Mouse (Mus musculus) thymus, postnatal 0 days (tissue): ENCODE data around the gene Foxp1. TPM values are rescaled to one million over a fixed set of nuclear protein-coding genes. Genes with fewer than 3 reads are reported as not detected.

Source experiments
- DNase-seq: peaks from one replicate; pipeline ENCODE4 v3.0.0-alpha.2; 2015; ENCODE audit warnings: low spot score
- polyA plus RNA-seq: library from polyadenylated mRNA; unstranded; fragments of >200 nt; fragmentation: Nextera tagmentation; extraction: Ambion mirVana; gene quantifications from 2 replicates; pipeline ENCODE4 v1.2.1, GENCODE M21; 2015

The Foxp1 gene
- polyA plus RNA-seq, 1 experiment from 2014 or later: 82.5 TPM

- DNase-seq: no peak
Observed at GRCm38 (mm10) chr6:99188366-99189216, 333.9 kb downstream of the Foxp1 start.

GRCm38 (mm10) chr6:99187914-99188313 is 334.6 kb downstream of the Foxp1 start:
- DNase-seq: no peak

- no peak for DNase-seq
Observed at GRCm38 (mm10) chr6:99187415-99187814, 335.1 kb downstream of the Foxp1 start.

GRCm38 (mm10) chr6:99186569-99186968 is 336.0 kb downstream of the Foxp1 start:
- DNase-seq: no peak

GRCm38 (mm10) chr6:99185797-99186196 is 336.7 kb downstream of the Foxp1 start:
- DNase-seq: no peak

- no peak for DNase-seq
Observed at GRCm38 (mm10) chr6:99184051-99184450, 338.5 kb downstream of the Foxp1 start.

- no peak for DNase-seq
Observed at GRCm38 (mm10) chr6:99182777-99183176, 339.7 kb downstream of the Foxp1 start.

- no peak for DNase-seq
Observed at GRCm38 (mm10) chr6:99176216-99176615, 346.3 kb downstream of the Foxp1 start.

GRCm38 (mm10) chr6:99175377-99175776 is 347.1 kb downstream of the Foxp1 start:
- no peak for DNase-seq

GRCm38 (mm10) chr6:99173902-99174210 is 348.7 kb downstream of the Foxp1 start:
- no peak for DNase-seq

- no peak for DNase-seq
Observed at GRCm38 (mm10) chr6:99173066-99173901, 349.2 kb downstream of the Foxp1 start.

GRCm38 (mm10) chr6:99172589-99172986 is 349.9 kb downstream of the Foxp1 start:
- no peak for DNase-seq

- DNase-seq: no peak
Observed at GRCm38 (mm10) chr6:99171901-99172588, 350.5 kb downstream of the Foxp1 start.

- DNase-seq: no peak
Observed at GRCm38 (mm10) chr6:99171281-99171825, 351.2 kb downstream of the Foxp1 start.

- no peak for DNase-seq
Observed at GRCm38 (mm10) chr6:99168727-99169126, 353.8 kb downstream of the Foxp1 start.

- DNase-seq: no peak
Observed at GRCm38 (mm10) chr6:99167001-99167400, 355.5 kb downstream of the Foxp1 start.

- DNase-seq: peak; percentile 20
Observed at GRCm38 (mm10) chr6:99166169-99166568, 356.4 kb downstream of the Foxp1 start.

GRCm38 (mm10) chr6:99164760-99165159 is 357.8 kb downstream of the Foxp1 start:
- DNase-seq: no peak

- no peak for DNase-seq
Observed at GRCm38 (mm10) chr6:99162716-99163115, 359.8 kb downstream of the Foxp1 start.

GRCm38 (mm10) chr6:99160348-99160693 is 362.2 kb downstream of the Foxp1 start:
- no peak for DNase-seq

- DNase-seq: no peak
Observed at GRCm38 (mm10) chr6:99159452-99160347, 362.8 kb downstream of the Foxp1 start.
